Mouse (Mus musculus): Measurements from ENCODE around the gene Ccdc83.
A peak's percentile ranks its signal among the peaks of the same experiment; 100 is the strongest.

DNA sequence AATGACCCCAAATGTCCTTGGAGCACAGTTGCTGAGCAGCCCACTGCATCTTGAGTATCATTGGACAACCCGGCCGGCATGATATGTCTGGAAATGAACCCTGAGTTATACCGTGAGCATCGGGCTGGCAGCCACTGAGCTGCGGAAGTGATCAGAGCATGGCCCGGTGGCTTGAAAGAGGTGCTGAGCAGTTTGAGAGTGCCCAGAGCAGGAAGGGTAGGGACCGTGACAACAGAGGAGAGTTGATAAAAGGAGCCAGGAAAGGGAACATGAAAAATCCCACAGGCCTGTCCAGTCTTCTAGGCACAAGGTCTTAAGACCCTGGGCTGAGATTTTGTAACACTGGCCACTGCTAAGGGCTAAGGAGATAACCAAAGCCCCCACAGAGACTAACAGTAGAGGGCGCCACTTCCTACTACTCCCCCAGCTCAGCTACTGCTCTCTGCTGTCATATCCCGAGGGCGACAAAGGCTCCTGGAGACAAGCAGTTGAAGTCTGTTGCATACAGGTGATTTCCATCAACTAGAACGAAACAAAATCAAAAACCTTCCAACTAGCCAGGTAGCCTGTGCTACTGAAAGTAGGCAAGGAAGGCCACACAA, 14.8 kb upstream of the Ccdc83 start:
- peak; percentile 75 for TF ChIP-seq CTCF (IDR thresholded peaks at IDR 0.05)
- no peak for TF ChIP-seq EP300 (IDR thresholded peaks at IDR 0.05)
